Mouse (Mus musculus): ENCODE measurements around the gene Prim2.

Prim2 gene

GRCm38 (mm10) chr1:33599019-33599667 is 70.5 kb downstream of the Prim2 start:
- DNase-seq = no peak

DNA sequence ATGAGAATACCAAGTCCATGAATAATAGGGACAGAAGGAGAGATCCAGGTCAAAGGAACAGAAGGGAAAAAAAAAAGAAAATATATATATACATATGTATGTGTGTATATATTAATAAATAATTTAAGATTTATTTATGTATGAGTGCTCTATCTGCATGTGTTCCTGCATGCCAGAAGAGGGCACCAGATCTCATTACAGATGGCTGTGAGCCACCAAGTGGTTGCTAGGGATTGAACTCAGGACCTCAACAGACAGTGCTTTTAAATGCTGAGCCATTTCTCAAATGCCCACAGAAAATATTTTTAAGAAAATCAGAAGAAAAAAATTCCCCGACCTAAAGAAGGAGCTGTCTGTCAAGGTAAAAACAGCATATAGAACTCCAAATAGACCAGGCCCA is 72.6 kb downstream of the Prim2 start:
- no peak for DNase-seq

DNA sequence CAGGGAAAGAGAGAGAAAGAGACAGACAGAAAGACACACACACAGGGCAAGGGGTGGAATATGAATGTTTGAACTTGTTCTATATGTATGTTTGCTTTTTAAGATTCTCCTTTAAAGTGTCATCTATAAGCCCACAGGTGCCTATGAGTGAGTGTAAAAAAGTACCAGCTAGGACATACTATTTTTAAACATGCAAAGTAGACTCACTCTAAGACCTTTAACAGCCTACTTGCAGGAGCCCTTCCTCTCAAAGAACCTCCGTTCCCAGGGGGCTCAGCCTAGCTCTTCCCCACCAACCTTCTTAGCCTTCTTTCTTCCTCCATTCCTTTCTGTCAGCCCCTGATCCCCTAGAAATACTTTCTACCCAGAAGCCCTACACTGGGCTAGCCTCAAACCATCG is 73.7 kb downstream of the Prim2 start:
- DNase-seq = no peak

GRCm38 (mm10) chr1:33594966-33595365 is 74.6 kb downstream of the Prim2 start:
- no peak for DNase-seq

GRCm38 (mm10) chr1:33593718-33594388 is 75.7 kb downstream of the Prim2 start:
- DNase-seq = no peak

GRCm38 (mm10) chr1:33591997-33592608 is 77.5 kb downstream of the Prim2 start:
- no peak for DNase-seq

- DNase-seq = no peak
Measured at GRCm38 (mm10) chr1:33590556-33591411, 78.8 kb downstream of the Prim2 start.

DNA sequence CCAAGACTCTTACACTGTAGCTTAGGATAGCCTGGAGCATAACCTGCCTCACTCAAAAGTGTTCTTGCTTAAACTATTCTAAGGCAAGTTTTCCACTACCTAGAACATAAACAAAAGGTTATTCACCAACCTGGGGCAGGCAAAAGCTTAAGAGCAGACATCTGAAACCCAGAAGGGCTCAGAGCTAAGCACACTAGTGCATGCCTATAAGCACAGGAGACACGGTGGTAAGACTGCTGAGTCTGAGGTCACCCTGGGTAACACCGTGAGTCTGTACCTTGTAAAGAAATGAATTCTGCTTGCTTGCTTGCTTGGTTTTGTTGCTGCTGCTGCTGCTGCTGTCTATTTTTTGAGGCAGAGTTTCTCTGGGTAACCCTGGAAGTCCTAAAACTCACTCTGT is 80.1 kb downstream of the Prim2 start:
- DNase-seq = no peak

DNA sequence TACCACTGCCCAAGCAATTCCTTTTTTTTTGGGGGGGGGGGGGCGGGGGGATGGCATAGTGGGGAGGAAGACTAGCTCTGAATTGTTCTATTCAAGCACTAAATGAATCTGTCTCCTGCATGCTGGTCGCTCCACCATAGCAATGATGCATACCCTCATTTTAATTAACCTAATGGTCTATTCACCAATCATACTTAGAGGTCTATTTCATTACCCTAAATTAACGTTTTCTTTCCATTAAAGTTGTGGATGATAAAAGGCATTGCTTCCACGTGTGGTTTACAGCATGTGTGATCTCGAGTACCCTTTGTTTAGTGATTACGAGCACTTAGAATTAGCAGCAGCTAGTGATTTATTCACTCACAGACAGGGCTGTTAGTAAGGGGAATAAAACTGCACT is 81.0 kb downstream of the Prim2 start:
- no peak for DNase-seq

GRCm38 (mm10) chr1:33584590-33584978 is 85.0 kb downstream of the Prim2 start:
- DNase-seq = no peak

DNA sequence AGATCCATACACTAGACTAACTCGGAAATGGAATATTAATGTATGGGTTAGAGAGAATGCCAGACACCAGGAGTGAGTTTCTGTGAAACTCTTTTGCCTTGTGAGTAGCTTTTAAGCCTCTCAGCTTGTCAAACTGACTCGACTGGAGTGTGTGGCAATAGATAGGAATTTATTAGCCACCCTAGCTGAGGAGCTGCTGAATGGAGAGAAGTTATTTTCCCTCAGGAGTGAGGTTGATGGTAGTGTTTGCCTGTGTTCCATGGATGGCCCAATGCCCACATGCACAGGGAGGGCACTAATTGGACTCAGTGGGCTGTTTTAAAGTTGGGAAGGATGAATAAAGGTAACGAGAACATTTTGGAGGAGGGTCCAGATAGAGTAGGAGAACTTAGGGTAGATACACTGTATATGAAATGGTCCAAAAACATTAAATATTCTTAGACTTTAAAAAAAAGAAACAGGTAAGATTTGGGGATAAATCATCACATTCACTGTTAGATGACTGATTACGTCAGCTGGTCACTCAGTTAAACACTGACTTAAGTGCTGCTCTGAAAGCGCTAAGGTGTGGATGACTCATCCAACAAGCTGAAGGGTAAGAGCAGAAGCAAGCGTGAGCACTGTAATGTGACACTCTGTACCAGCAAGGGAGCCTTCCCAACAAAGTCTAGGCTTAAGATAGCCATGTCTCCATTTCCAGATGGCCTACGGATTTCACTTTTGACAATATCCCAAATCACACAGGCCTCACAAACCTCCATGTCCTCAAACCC is 85.6 kb downstream of the Prim2 start:
- DNase-seq = no peak

DNA sequence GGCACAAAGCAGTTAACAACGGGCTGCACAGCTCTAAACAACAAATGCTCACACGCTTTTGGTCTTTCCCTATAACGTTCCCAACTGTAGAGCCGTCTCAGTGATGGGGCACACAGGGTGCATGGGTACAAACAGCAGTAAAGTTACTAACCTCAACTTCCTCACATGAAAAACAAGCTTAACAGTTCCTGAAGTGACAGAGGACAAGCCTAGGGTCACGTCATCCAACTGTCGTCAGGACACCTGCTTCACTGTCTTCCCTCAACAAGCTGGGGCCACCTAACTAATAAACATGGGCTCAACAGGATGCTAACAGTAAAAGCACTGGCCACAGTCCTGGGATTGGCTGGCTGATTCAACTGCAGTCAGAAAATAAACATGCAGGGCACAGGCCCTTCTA is 91.0 kb downstream of the Prim2 start:
- no peak for DNase-seq

DNA sequence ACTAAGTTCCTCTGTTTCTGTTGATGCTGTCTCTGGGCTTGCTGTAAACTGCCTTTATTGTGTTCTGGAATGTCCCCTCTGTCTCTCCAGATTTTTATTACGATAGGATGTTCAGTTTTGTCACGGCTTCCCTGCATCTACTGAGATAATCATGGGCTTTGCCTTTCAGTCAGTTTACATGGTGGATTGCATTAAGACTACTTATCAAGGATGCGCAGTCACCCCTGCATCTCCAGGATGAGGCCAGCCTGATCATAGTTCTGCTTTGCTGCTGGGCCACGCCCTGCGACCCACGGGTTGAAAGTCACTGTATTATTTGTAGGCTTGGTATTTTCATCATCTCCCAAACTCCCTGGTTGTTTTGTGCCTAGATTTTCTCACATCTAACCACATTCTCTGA is 95.1 kb downstream of the Prim2 start:
- peak; percentile 90 for DNase-seq

DNA sequence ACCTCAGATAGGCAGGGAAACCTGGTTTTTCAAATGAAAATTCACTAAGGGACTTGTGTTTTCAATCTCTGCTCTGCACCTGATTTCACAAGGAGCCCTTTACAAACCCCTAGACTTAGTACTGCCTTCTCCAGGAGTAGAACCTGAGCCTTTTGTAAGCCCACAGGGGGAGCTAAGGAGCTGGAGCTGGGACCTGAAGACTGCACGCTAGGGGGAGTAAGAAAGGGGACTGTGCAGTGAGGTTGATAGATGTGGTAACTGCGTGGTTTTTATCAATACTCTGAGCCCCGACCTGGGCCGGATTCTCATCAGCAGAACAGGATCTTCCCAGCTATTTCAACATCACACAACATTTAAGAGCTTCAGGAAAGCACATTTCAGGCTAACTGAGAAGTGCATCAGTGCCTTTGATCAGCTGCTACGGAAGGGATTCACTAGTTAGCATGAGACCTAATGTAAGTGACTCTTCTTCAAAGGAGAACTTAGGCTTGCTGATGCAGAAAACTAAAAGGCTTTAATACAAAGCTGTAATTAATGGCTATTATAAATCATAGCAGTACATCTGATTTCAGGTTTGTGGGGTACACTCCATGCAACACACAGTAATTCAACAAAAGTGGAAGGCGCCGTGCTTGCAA is 103.7 kb downstream of the Prim2 start:
- DNase-seq = peak; percentile 73

GRCm38 (mm10) chr1:33564032-33564431 is 105.6 kb downstream of the Prim2 start:
- DNase-seq = no peak

DNA sequence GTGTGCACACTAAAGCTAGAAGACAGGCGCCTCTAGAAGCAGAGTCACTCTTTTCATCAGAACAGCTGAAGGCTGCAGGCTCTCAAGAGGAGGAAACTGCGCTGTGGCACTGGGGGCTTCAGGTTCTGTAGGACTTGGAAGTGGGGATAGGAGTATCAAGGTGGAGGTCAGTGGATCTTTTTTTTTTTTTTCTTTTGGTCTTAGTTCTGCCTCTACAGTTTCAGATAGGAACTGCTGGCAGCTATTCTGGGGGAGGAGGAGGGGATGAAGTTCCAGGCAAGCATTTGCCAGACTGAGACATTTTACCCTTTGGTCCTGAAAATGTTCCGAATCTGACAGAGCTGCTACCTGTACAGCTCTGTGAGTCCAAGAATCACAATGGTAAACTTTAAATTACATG is 106.0 kb downstream of the Prim2 start:
- DNase-seq = no peak

- no peak for DNase-seq
Measured at GRCm38 (mm10) chr1:33556638-33557037, 113.0 kb downstream of the Prim2 start.

DNA sequence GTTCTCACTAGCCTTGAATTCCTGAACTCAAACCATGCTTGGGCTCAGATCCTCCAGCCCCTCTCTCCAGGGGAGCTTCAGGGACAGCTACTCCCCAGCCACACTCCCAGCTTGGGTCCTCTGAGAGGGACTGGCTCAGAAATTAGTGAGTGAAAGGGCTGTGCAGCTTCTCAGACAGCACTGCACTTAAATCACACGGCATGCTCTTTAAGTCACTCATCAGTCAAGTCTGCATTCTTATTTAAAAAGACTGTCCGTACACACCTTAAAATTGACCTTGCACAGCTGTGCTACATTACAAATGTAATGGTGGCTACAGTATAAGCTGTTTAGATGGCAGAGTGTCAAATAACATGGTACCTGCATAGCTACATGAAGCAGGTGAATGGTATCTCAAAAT is 114.0 kb downstream of the Prim2 start:
- DNase-seq = no peak

DNA sequence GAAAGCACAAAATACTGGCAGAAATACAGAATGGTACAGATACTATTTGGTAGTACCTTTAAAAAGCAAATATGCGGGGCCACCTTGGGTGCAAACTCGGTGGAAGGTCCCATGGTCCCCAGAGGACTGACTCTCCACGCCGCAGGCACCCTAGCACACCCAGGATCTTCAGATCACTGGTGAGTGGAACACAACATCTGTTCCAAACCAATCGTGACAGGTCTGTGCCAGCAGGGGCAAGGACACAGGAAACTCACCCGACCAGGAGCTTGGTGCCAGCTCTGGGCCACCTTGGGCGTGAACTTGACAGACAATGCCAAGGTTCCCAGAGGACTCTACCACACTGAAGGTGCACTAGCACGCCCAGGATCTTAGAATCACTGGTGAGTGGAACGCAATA is 118.2 kb downstream of the Prim2 start:
- no peak for DNase-seq

DNA sequence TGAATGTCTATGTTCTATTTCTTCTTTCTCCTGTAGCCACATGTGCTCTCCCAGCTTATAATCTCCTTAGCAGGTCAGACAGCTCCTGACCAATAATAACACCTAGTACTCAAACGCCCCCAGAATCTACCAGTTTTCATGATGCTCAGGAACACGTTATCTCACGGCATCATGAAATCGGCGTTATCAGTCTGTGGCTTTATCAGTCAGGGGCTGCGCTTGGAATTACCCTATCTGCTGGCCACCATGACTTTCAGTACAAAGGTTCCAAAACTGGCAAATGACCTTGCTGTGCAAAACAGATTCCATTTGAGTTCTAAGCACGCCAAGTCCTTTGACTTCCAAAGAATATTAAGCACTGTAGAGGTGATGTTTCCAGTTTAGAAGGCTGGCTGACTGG is 127.9 kb downstream of the Prim2 start:
- no peak for DNase-seq

DNA sequence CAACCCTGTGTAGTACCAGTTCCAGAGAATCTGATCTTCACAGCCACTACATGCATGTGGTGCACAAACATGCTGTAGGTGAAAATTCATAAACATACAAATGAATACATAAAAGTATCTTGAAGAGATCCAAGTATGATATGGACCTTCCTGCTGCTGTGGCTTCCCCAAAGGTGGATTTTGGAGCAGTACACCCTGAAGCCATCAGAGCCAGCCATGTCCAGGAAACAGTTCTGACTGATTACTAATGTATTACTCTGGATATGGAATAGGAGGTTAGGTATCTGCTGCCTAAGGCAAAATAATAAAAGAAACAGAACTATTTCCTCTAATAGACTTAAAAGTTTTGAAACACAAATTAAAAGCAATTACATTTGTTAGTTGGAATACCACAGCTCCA is 131.6 kb downstream of the Prim2 start:
- DNase-seq = no peak

Data from liver (tissue).